Mouse (Mus musculus): ENCODE results near the gene Cox8a. TPM values are rescaled to one million over a fixed set of nuclear protein-coding genes. Genes with fewer than 3 reads are reported as not detected.

Gene Cox8a
- polyA plus RNA-seq, 1 experiment from 2014 or later, result 884 TPM

DNA sequence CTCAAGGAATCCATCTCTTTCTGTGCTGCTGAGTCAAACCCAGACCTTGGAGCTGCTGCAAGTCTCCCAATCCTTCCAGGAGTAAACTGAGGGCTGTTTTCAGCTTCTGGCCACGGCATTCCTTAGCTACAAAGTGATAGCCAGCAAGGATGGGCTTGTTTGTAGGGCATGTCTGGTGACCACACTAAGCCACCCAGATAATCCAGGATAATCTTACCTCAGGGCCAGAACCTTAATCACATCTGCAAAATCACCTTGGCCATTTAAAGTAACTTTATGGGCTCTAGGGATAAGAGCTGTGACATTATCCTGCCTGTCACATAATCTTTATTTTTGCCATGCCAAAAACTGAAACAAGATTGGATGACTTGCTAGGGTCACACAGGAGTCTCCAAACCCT, 5.2 kb downstream of the Cox8a start:
- Histone ChIP-seq H3K9ac (ENCODE audit: low read depth, low read length) (no peak overlapping the region), H3K4me1 (ENCODE audit: control insufficient read depth, insufficient read depth, low read length) (peaks cover 16% of the 10 kb centered on the region), H3K4me3 (ENCODE audit: low read depth, low read length) (no peak overlapping the region), H3K36me3 (ENCODE audit: control insufficient read depth, insufficient read depth, low read length) (peaks cover 13% of the 10 kb centered on the region), H3K27ac (ENCODE audit: low read length) (no peak overlapping the region), H3K27me3 (ENCODE audit: control insufficient read depth, insufficient read depth, low read depth, low read length) (no peaks in the 10 kb centered on the region), H3K9me3 (replicated peaks; ENCODE audit: control insufficient read depth, low read length, poor library complexity, severe bottlenecking) (no peaks in the 10 kb centered on the region), H3K4me2 (ENCODE audit: low read length) (no peak overlapping the region)
- 81% methylated on average over 1 of the region's 1 CpGs for WGBS
- ATAC-seq, result no peak

DNA sequence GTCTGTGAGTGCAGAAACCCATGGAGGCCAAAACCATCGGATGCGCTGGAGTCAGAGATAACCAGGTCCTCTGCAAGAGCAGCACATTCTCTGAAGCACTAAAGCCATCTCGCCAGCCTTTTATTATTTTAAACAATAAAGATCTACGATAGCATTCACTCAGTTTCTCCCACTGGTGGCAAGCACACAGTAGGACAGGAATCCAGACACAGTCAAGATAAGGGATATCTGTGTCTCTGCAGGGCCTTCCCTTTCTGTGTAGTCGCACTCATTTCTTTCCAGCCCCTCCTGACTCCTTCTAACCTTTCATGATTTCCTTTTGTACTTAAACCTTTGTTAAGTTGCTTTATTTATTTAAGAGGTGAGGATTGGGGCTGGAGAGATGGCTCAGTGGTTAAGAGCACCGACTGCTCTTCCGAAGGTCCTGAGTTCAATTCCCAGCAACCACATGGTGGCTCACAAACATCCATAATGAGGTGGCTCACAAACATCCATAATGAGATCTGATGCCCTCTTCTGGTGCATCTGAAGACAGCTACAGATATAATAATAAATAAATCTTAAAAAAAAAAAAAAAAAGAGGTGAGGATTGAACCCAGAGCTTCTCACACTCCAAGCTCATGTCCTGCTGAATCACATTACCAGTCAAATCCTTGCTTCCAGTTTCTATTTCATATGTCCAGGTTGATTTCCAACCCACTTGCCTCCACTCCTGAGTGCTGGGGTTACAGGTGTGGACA, 7.3 kb downstream of the Cox8a start:
- Histone ChIP-seq H3K36me3 (ENCODE audit: control insufficient read depth, insufficient read depth, low read length) (peaks cover 13% of the 10 kb centered on the region), H3K9ac (ENCODE audit: low read depth, low read length) (no peak overlapping the region), H3K27me3 (ENCODE audit: control insufficient read depth, insufficient read depth, low read depth, low read length) (no peaks in the 10 kb centered on the region), H3K4me3 (ENCODE audit: low read depth, low read length) (no peak overlapping the region), H3K27ac (ENCODE audit: low read length) (no peak overlapping the region), H3K4me2 (ENCODE audit: low read length) (no peak overlapping the region), H3K4me1 (ENCODE audit: control insufficient read depth, insufficient read depth, low read length) (peaks cover 11% of the 10 kb centered on the region), H3K9me3 (replicated peaks; ENCODE audit: control insufficient read depth, low read length, poor library complexity, severe bottlenecking) (no peaks in the 10 kb centered on the region)
- 83% methylated on average over 7 of the region's 7 CpGs for WGBS
- ATAC-seq, result no peak

DNA sequence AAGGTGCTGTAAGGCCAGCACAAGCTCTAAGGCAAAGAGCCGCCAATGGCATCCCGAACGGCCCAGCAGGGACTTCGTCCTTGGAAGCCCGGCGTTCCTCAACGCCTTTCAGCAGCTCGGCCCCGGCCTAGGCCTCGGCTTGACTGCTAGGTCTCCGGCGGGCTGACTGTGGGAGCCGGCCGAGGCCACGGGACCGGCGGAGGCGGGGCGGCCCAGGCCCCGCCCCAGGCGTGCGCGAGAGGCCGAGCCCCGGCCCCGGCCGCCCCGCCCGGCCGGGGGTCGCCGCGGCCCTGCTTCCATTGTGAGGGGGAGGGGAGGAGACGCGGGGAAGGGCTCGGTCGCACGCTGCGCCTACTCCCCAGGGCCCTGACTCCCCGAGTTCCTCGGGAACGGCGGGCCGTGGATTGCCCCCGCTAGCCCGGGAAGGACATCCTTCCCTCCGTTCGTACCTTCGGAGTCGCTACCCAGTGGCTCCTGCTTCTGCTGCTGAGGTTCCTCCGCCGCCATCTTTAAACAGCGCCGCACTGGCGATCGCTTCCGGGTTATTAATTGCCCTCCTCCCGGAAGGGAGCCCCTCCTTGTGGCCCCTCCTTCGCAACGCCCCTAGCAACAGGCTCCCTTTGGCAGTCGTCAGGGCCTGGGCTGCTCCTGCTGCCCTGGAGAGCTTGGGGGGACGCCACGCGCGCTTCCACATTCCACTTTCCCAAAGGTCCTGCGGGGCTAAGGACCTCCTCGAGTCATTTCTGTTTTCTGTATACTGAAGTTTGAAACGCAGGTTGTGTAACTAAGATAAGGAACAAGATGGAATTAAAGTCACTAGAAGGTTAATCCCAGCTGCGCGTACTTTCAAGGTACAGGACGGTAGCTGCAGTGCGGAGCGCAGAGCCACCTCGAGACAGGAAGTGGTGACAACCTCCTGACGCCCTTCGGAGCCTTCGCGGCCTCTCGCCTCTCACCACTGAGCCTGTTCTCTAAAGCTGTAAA, 11.4 kb downstream of the Cox8a start, which contains the start of gene Otub1:
TSS of gene Otub1 (minus strand) at position 564 of the 984 bp plus-strand sequence.
- H3K4me1 ChIP-seq (ENCODE audit: control insufficient read depth, insufficient read depth, low read length), result peaks cover 19% of the 10 kb centered on the region
- peak within 1 kb of the TSS; percentile 89 for H3K27ac ChIP-seq (ENCODE audit: low read length)
- no peaks in the 10 kb centered on the region for H3K9me3 ChIP-seq (replicated peaks; ENCODE audit: control insufficient read depth, low read length, poor library complexity, severe bottlenecking)
- ATAC-seq, result peak; percentile 96
- H3K27me3 ChIP-seq (ENCODE audit: control insufficient read depth, insufficient read depth, low read depth, low read length), result no peaks in the 10 kb centered on the region
- H3K36me3 ChIP-seq (ENCODE audit: control insufficient read depth, insufficient read depth, low read length), result peaks cover 18% of the 10 kb centered on the region
- peak within 1 kb of the TSS; percentile 71 for H3K9ac ChIP-seq (ENCODE audit: low read depth, low read length)
- WGBS, result under 1% methylated on average over 75 of the region's 79 CpGs
- H3K4me2 ChIP-seq (ENCODE audit: low read length), result peak within 1 kb of the TSS; percentile 92
- peak within 1 kb of the TSS; percentile 87 for H3K4me3 ChIP-seq (ENCODE audit: low read depth, low read length)

DNA sequence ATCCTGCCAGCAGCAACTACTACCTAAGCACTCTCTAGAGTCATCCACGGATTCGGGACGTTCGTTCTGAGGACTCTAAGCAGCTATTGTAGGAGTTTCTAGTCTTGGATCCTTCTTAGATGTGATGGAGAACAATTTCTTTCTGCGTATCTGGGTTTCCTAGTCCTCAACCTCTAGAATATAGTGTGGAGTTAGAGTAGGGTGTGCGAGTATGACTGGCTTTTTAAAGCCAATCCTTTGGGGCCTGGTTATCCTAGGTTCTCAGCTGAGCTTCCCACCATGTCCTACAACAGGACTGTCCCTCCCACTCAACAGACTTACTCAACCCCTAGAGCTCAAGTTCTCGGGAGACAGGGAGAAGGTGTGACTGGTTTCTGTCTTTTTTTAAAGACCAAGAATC, 12.1 kb downstream of the Cox8a start:
- no peak for ATAC-seq

DNA sequence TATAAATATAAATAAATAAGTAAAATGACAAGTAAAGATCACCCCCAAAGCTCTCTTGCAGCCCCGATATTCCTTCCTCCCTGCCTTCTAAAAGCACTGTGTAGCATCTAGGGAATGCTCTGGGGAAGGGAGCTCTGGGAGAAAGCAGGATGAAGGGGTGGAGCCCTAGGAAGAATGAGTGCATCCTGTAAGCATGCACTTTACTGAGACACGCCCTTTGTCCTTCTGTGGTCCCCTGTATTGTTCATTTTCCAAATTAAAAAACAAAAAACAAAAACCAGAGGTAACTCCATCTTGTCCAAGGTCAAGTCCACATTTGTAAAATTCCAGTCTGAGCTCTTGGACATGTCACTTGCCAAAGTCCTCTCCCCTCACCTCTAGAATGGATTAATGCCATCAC, 12.5 kb downstream of the Cox8a start:
- H3K4me1 ChIP-seq (ENCODE audit: control insufficient read depth, insufficient read depth, low read length), result peaks cover 19% of the 10 kb centered on the region
- ATAC-seq, result no peak
- peak overlapping the region; percentile 92 for H3K4me2 ChIP-seq (ENCODE audit: low read length)
- no peaks in the 10 kb centered on the region for H3K27me3 ChIP-seq (ENCODE audit: control insufficient read depth, insufficient read depth, low read depth, low read length)
- H3K36me3 ChIP-seq (ENCODE audit: control insufficient read depth, insufficient read depth, low read length), result peaks cover 20% of the 10 kb centered on the region
- H3K4me3 ChIP-seq (ENCODE audit: low read depth, low read length), result peak overlapping the region; percentile 87
- 66% methylated on average over 2 of the region's 2 CpGs for WGBS
- peak overlapping the region; percentile 89; the same call in 1 of the 2 replicates for H3K27ac ChIP-seq (ENCODE audit: low read length)
- H3K9ac ChIP-seq (ENCODE audit: low read depth, low read length), result peak overlapping the region; percentile 71
- no peaks in the 10 kb centered on the region for H3K9me3 ChIP-seq (replicated peaks; ENCODE audit: control insufficient read depth, low read length, poor library complexity, severe bottlenecking)

More for the DNA sequence above, 12.1 kb downstream of the Cox8a start:
- 30% methylated on average over 7 of the region's 7 CpGs for WGBS
- H3K27ac ChIP-seq (ENCODE audit: low read length), result peak overlapping the region; percentile 89
- H3K36me3 ChIP-seq (ENCODE audit: control insufficient read depth, insufficient read depth, low read length), result peaks cover 18% of the 10 kb centered on the region
- H3K4me2 ChIP-seq (ENCODE audit: low read length), result peak overlapping the region; percentile 92
- peak overlapping the region; percentile 71 for H3K9ac ChIP-seq (ENCODE audit: low read depth, low read length)
- H3K9me3 ChIP-seq (replicated peaks; ENCODE audit: control insufficient read depth, low read length, poor library complexity, severe bottlenecking), result no peaks in the 10 kb centered on the region
- H3K4me3 ChIP-seq (ENCODE audit: low read depth, low read length), result peak overlapping the region; percentile 87
- H3K27me3 ChIP-seq (ENCODE audit: control insufficient read depth, insufficient read depth, low read depth, low read length), result no peaks in the 10 kb centered on the region
- H3K4me1 ChIP-seq (ENCODE audit: control insufficient read depth, insufficient read depth, low read length), result peaks cover 19% of the 10 kb centered on the region

DNA sequence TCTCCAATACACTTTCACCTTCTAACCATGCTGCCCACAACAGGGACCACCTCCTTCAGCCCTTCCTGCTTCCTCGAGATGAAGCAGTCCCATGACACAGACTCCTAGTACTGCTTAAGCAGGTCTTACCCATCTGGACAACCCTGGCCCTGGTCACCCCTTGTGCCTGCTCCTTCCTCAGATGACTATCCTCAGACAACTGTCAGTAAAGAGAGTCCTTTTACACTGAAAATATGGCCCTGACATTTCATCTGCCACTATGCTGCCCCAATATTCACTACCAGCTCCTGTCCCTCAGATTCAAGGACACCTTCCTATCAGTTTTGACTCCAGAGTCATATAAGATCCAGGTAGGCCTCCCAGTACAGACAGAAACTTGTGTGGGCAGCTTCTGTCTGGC, 17.0 kb downstream of the Cox8a start:
- Histone ChIP-seq H3K4me3 (ENCODE audit: low read depth, low read length) (no peak overlapping the region), H3K36me3 (ENCODE audit: control insufficient read depth, insufficient read depth, low read length) (peaks cover 37% of the 10 kb centered on the region), H3K27ac (ENCODE audit: low read length) (no peak overlapping the region), H3K9ac (ENCODE audit: low read depth, low read length) (no peak overlapping the region), H3K4me1 (ENCODE audit: control insufficient read depth, insufficient read depth, low read length) (peaks cover 13% of the 10 kb centered on the region), H3K4me2 (ENCODE audit: low read length) (no peak overlapping the region), H3K9me3 (replicated peaks; ENCODE audit: control insufficient read depth, low read length, poor library complexity, severe bottlenecking) (no peaks in the 10 kb centered on the region), H3K27me3 (ENCODE audit: control insufficient read depth, insufficient read depth, low read depth, low read length) (peaks cover 6% of the 10 kb centered on the region)
- ATAC-seq, result no peak
- WGBS, result 60% methylated on average over 1 of the region's 1 CpGs

DNA sequence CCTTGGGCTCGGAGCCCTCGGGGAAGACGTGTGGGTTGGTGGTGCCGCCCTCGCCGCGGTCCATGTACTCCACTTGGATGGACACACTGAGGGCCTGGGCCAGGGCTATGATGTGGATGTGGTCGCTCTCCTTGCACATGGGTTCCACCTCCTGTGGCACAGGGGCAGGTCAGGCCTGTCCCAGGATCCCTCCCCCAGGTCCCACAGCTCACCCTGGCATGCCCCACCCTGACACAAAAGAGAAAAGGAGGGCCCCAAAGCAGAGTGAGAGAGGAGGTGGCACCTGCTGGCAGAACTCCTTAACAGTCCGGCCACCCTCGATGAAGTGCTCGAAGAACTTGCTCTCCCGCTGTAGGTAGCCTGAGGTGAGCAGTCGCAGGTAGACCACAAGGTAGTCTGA, 18.3 kb downstream of the Cox8a start:
- no peaks in the 10 kb centered on the region for H3K9me3 ChIP-seq (replicated peaks; ENCODE audit: control insufficient read depth, low read length, poor library complexity, severe bottlenecking)
- ATAC-seq, result no peak
- 94% methylated on average over 13 of the region's 13 CpGs for WGBS
- no peak overlapping the region for H3K27ac ChIP-seq (ENCODE audit: low read length)
- peaks cover 6% of the 10 kb centered on the region for H3K27me3 ChIP-seq (ENCODE audit: control insufficient read depth, insufficient read depth, low read depth, low read length)
- H3K9ac ChIP-seq (ENCODE audit: low read depth, low read length), result no peak overlapping the region
- H3K4me1 ChIP-seq (ENCODE audit: control insufficient read depth, insufficient read depth, low read length), result no peaks in the 10 kb centered on the region; the same call in 1 of the 2 replicates
- H3K36me3 ChIP-seq (ENCODE audit: control insufficient read depth, insufficient read depth, low read length), result peaks cover 37% of the 10 kb centered on the region
- no peak overlapping the region for H3K4me2 ChIP-seq (ENCODE audit: low read length)
- H3K4me3 ChIP-seq (ENCODE audit: low read depth, low read length), result no peak overlapping the region

DNA sequence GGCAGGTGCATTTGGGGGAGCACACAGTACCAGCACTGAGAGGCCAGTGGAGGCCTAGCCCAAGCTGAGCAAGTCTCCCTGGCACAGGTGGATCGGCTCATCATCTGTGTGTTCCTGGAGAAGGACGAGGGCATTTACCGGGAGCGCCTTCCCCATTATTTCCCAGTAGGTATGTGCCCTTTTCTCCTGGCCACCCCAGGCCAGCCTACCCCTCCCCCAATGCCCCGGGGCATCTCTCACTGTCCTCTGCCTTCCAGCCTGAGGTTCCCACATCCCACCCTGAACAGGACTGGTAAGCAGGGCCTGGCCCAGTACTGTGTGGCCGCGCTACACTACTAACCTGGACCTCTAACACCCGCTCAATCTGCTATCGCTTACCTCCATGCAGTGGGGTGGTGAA, 20.0 kb downstream of the Cox8a start:
- Histone ChIP-seq H3K9ac (ENCODE audit: low read depth, low read length) (no peak overlapping the region), H3K4me3 (ENCODE audit: low read depth, low read length) (no peak overlapping the region), H3K4me2 (ENCODE audit: low read length) (no peak overlapping the region), H3K4me1 (ENCODE audit: control insufficient read depth, insufficient read depth, low read length) (no peaks in the 10 kb centered on the region; the same call in 1 of the 2 replicates), H3K9me3 (replicated peaks; ENCODE audit: control insufficient read depth, low read length, poor library complexity, severe bottlenecking) (no peaks in the 10 kb centered on the region), H3K36me3 (ENCODE audit: control insufficient read depth, insufficient read depth, low read length) (peaks cover 25% of the 10 kb centered on the region), H3K27ac (ENCODE audit: low read length) (no peak overlapping the region), H3K27me3 (ENCODE audit: control insufficient read depth, insufficient read depth, low read depth, low read length) (peaks cover 6% of the 10 kb centered on the region)
- WGBS, result 87% methylated on average over 9 of the region's 9 CpGs
- ATAC-seq, result peak; percentile 25; the same call in 1 of the 2 replicates

Measured in midbrain, embryonic 16.5 days (tissue).